Mouse (Mus musculus) layer of hippocampus, adult 6 months (tissue): Measurements from ENCODE around the gene Zfp558. TPM values are rescaled to one million over a fixed set of nuclear protein-coding genes. Genes with fewer than 3 reads are reported as not detected.

ENCODE experiments used
- long read RNA-seq, 2 experiments: library from polyadenylated mRNA; unstranded; transcript quantifications; one replicate each; pipeline ENCODE4 v2.0.0; 2019 to 2020
- microRNA-seq: library from miRNA; unstranded; fragments of <30 nt; microRNA quantifications from one replicate; pipeline ENCODE4 v1.2.0, GENCODE M21; 2020
- polyA plus RNA-seq: library from polyadenylated mRNA; unstranded; fragments of <200 nt; fragmentation: Nextera tagmentation; gene quantifications from 2 replicates; pipeline ENCODE4 v1.2.3, GENCODE M21; 2021

Zfp558 gene
- 1.1 and 2.0 TPM in 2 replicates for polyA plus RNA-seq
- long read RNA-seq, experiment 1, partial matches to known transcripts, result 0 of 3 reads
- long read RNA-seq, experiment 1, other reads (novel, unspliced or antisense), result 2 of 3 reads
- long read RNA-seq, experiment 2, partial matches to known transcripts, result 0 of 13 reads
- long read RNA-seq, experiment 2, other reads (novel, unspliced or antisense), result 10 of 13 reads

GRCm38 (mm10) chr9:18478168-18478567, at the start of gene Zfp558, which contains the start of gene Mbd3l1:
TSS of gene Zfp558 (minus strand) at chr9:18478268.
TSS of gene Mbd3l1 (plus strand) at chr9:18478359.

GRCm38 (mm10) chr9:18430354-18430753, 47.7 kb downstream of the Zfp558 start, which contains the start of gene Mbd3l2:
TSS of gene Mbd3l2 (plus strand) at chr9:18430654.

Small RNA genes lying within 50 kb of the gene (microRNA-seq; reads per million reads assigned to microRNA genes)
- gene Gm22854, result not detected

Other genes starting within 250 kb of the Zfp558 start
- 92.9 and 104 TPM in 2 replicates for gene Chordc1, start 186.1 kb downstream of the Zfp558 start, polyA plus RNA-seq
- gene Naalad2, start 75.3 kb downstream of the Zfp558 start, polyA plus RNA-seq, result 0.38 TPM in 2 replicates
- not detected in 2 replicates for gene Ubtfl1, start 73.8 kb downstream of the Zfp558 start, polyA plus RNA-seq
- gene Mbd3l2, start 47.6 kb downstream of the Zfp558 start, polyA plus RNA-seq, result not detected in 2 replicates
- gene Mbd3l1, start 91 bp upstream of the Zfp558 start, polyA plus RNA-seq, result not detected in 2 replicates
- gene Muc16, start 196.3 kb upstream of the Zfp558 start, polyA plus RNA-seq, result not detected in 2 replicates